Mouse (Mus musculus) lung, adult 18-20 months (tissue): ENCODE data around the gene Rcn1.

Experiments used
- DNase-seq, 2 experiments: peaks; one replicate each; pipeline ENCODE4 v3.0.0; 2022; ENCODE audit warnings: mixed read lengths in 2 of 2

Rcn1 gene

GRCm38 (mm10) chr2:105394375-105394774 is 4.7 kb downstream of the Rcn1 start:
- DNase-seq: no peak

- DNase-seq: no peak
These were observed 6.6 kb downstream of the Rcn1 start for GRCm38 (mm10) chr2:105392514-105392913.

GRCm38 (mm10) chr2:105391414-105391784 is 7.7 kb downstream of the Rcn1 start:
- DNase-seq: no peak

GRCm38 (mm10) chr2:105390653-105391413 is 8.3 kb downstream of the Rcn1 start:
- DNase-seq: no peak

- DNase-seq: no peak
These were observed 9.9 kb downstream of the Rcn1 start for GRCm38 (mm10) chr2:105389007-105389890.

- no peak for DNase-seq
These were observed 12.7 kb downstream of the Rcn1 start for GRCm38 (mm10) chr2:105386418-105386817.

GRCm38 (mm10) chr2:105384998-105385397 is 14.1 kb downstream of the Rcn1 start:
- no peak for DNase-seq

GRCm38 (mm10) chr2:105383063-105383462 is 16.1 kb downstream of the Rcn1 start:
- no peak for DNase-seq

GRCm38 (mm10) chr2:105380757-105381319 is 18.3 kb downstream of the Rcn1 start:
- DNase-seq: no peak

GRCm38 (mm10) chr2:105379682-105380081 is 19.4 kb downstream of the Rcn1 start:
- DNase-seq: no peak

- peak in 1 of 2 experiments; percentile 13 for DNase-seq
These were observed 23.4 kb downstream of the Rcn1 start for GRCm38 (mm10) chr2:105375705-105376104.

GRCm38 (mm10) chr2:105375261-105375660 is 23.9 kb downstream of the Rcn1 start:
- no peak for DNase-seq

GRCm38 (mm10) chr2:105373658-105374057 is 25.5 kb downstream of the Rcn1 start:
- no peak for DNase-seq

- DNase-seq: no peak
These were observed 26.4 kb downstream of the Rcn1 start for GRCm38 (mm10) chr2:105372727-105373126.

- DNase-seq: no peak
These were observed 27.0 kb downstream of the Rcn1 start for GRCm38 (mm10) chr2:105372156-105372555.

GRCm38 (mm10) chr2:105370698-105371097 is 28.4 kb downstream of the Rcn1 start:
- DNase-seq: no peak

GRCm38 (mm10) chr2:105370240-105370639 is 28.9 kb downstream of the Rcn1 start:
- DNase-seq: no peak

- no peak for DNase-seq
These were observed 31.5 kb downstream of the Rcn1 start for GRCm38 (mm10) chr2:105367623-105368022.

- no peak for DNase-seq
These were observed 41.1 kb downstream of the Rcn1 start for GRCm38 (mm10) chr2:105358040-105358439.

GRCm38 (mm10) chr2:105356791-105357190 is 42.3 kb downstream of the Rcn1 start:
- DNase-seq: peak; percentile 5 to 38

- no peak for DNase-seq
These were observed 50.2 kb downstream of the Rcn1 start for GRCm38 (mm10) chr2:105348886-105349285.

- DNase-seq: no peak
These were observed 59.1 kb downstream of the Rcn1 start for GRCm38 (mm10) chr2:105339993-105340392.

GRCm38 (mm10) chr2:105337171-105337875 is 61.8 kb downstream of the Rcn1 start:
- no peak for DNase-seq
